Mouse (Mus musculus) spleen, adult 18-20 months (tissue): ENCODE measurements around the gene Hsh2d.
A peak's percentile ranks its signal among the peaks of the same experiment; 100 is the strongest.

Experiments used
- DNase-seq, 2 experiments: peaks; one replicate each; pipeline ENCODE4 v3.0.0; 2022; ENCODE audit warnings: mixed read lengths in 2 of 2

Gene Hsh2d

DNA sequence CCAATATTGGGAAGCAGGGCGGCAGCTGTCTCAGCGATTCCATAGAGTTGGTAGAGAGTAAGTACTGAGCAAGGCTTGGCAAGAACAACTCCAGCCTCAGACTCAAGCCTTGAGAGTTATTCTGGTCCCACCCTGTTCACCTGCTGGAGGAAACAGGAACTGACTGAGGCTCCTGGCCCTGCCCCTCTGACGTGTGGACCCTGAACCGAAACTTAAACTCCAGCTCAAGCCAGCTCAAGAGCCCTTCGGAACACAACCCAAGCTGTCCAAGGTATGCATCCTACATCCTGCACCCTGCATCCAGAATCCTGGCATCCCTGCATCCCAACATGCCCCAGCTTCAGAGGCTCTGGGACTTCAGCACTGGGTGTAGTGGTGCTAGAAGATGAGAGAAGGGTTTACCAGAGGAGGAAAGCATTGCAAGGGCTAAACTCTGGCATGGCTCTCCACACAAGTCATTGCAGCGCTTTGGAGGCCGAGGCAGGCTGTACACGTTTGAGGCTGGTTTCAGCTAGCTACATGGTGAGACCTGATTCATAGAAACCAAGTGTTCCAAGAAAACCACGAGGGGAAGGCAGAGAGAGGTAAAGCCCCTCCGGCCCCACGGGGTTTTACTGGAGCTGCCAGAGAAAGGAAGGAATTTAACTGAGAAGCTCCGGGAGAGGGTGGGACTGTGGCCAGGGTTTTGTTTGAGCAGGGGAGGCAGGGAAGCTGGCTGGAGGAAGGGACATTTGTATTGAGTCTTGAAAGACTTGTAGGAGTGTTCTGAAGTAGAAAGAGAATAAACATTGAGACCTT lies at the start of gene Hsh2d:
Gene Hsh2d (plus strand): TSS at position 222 of the 798 bp plus-strand sequence.
- DNase-seq, result peak; percentile 70 to 78

DNA sequence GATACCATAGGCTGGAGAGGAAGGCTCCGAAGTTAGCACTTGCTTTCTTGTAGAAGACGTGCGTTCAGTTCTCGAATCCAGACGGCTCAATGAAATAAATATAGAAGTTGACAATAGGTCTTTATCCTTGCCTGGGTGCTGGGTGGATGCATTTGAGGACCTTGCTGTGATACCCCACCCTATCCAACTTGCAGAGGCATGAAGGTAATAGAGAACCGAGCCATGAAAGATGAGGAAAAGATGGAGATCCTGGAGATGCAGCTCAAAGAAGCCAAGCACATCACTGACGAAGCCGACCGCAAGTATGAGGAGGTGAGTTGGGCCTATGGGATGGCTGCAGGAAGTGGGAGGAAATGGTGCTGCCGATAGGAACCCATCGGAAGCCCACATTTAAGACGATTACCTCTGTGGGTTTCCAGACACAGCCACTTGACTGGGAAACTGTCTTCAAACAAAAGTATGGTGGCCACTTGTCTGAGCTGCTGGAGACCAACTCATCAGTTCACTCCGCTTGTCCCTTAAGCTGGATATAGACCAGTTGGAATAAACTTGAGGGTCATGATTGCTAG lies 46.1 kb upstream of the Hsh2d start:
- DNase-seq, result no peak

GRCm38 (mm10) chr8:72144345-72144975 lies 45.0 kb upstream of the Hsh2d start:
- no peak for DNase-seq

DNA sequence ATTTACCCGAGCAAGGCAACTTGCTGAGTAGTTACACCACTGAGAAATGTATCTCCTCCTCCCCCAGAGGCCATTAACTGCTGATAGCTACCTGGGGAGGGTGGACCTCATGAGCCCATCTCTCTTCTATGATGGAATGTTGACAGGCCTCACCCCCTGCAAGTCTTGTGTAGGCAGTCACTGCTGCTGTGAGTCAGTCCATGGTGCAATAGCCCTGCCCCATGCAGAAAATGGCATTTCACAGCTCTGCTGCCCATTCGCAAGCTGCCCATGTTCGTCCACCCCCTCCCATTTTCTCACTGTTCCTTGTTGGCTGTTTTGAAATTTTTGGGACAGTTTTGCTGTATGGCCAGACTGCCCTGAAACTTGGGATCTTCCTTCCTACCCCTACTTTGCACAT lies 43.9 kb upstream of the Hsh2d start:
- no peak for DNase-seq

DNA sequence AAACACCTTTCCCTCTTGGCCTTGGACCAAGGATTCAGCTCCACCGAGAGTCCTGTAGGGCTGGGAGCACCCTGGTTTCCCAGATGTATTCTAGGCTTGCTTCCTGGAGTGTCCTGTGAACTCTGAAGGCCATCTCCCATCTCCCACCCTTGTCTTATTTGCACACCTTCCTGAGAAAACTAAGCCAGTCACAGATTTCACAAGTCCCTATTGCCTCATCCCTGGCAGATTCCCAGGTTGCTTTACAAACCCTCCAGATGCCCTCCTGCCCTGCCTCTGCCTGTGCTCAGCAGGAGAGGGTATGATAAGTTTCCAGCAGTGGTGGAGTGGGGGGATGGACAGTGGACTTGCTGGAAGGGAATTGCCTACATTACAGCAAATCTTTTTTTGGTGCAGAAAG lies 43.4 kb upstream of the Hsh2d start:
- DNase-seq, result no peak

GRCm38 (mm10) chr8:72146556-72146955 lies 42.9 kb upstream of the Hsh2d start:
- DNase-seq, result no peak

DNA sequence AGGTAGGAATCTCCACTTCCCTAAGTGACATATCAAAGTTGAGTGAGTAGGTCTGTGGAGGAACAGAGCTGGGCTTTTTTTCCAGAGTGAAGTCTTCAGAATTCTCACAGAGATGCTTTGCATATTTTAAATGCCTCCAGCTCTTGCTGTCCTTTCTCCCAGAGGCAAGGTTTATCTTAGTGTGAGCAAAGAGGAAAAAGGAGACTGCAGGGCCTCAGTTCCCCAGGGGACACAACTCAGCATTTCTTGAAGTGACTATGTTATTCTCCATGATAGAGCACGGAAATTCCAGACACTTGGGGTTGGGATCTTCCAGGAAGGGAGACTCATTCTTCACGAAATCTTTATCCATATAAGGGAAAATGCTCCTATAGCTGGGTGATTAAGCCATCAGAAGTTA lies 42.2 kb upstream of the Hsh2d start:
- DNase-seq, result no peak

DNA sequence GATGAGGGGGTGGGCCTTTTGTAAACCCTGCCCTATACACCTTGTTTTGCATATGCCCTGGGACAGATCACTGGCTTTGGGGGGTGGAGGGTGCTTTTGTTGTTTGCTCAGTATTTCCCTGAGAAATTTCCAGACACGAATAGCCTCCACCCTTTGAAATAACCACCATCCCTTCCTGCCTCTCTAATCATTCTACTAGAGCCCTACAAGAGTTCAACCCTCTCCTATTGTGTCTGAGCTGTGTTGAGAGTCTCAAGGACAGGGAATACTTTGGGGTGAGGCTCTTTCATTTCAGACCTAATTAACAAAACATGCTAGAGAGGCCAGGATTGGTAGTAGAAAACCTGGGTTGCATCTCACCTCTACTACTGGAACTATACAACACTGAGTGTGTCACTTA lies 40.4 kb upstream of the Hsh2d start:
- no peak for DNase-seq

- DNase-seq, result no peak
Observed at GRCm38 (mm10) chr8:72151418-72152078, 37.9 kb upstream of the Hsh2d start.

- DNase-seq, result no peak
Observed at GRCm38 (mm10) chr8:72153382-72153781, 36.1 kb upstream of the Hsh2d start.

DNA sequence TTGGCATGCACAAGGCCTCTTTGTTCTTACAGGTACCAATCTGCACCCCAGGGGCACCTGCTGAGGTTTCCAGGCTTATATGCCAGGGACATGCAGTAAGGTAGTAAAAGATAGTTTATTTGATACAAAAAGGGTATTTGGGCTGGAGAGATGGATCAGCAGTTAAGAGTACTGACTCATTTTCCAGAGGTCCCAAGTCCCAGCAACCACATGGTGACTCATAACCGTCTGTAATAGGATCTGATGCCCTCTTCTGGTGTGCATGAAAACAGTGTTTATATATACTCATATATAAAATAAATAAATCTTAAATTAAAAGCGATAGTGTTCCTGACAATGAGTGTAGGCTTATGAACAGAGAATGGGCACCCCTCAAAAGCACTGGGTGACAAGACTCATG lies 31.3 kb upstream of the Hsh2d start:
- no peak for DNase-seq

DNA sequence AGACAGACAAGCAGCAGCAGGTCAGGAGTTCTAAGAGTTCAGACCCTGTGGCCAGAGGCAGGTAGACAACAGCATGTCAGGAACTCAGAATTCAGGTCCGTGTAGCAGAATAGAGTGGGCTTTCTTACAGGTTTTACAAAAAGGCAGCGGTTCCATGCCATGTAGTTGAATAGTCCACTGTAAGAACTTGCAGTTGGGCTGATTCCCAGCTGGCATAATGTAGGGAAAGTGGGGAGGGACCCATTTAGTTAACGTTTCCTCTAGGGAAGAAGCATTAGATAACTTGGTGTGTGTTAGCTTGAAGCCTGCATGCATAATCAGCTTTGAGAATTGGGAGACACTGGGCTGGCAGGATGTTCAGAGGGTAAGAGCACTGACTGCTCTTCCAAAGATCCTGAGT lies 30.7 kb upstream of the Hsh2d start:
- no peak for DNase-seq

DNA sequence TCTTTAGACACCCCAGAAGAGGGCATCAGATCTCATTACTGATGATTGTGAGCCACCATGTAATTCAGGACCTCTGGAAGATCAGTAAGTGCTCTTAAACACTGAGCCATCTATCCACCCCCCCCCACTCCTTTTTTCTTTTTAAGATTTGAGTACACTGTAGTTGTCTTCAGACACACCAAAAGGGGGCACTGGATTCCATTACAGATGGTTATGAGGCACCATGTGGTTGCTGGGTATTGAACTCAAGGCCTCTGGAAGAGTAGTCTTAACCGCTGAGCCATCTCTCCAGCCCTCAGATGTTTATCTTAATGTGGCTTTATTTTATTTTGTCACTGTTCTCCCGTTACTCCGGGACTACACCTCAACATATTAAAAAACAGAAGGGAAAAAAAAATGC lies 29.4 kb upstream of the Hsh2d start:
- DNase-seq, result no peak

- DNase-seq, result peak; percentile 99 to 100
Observed at GRCm38 (mm10) chr8:72160707-72161697, 28.4 kb upstream of the Hsh2d start, which contains the start of gene Rab8a. Rab8a (plus strand) TSS chr8:72161200.

DNA sequence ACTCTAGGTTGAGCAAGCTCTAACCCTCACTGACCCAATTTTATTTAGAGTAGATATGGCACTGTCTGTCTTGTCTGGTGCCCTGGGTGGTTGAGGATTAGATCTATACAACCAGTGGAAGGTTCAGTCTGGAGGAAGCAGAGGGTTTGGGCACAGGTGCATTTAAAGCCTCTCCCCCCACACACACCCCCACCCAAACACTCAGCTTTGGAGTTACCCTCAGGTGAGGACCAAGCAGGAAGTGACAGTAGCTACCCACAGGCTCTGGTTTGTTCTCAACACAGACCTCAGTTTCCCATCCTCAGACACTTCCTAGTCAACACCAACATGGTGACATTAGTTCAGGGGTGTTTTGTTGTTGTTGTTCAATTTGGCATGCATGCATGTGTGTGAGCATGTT lies 26.6 kb upstream of the Hsh2d start:
- DNase-seq, result no peak

DNA sequence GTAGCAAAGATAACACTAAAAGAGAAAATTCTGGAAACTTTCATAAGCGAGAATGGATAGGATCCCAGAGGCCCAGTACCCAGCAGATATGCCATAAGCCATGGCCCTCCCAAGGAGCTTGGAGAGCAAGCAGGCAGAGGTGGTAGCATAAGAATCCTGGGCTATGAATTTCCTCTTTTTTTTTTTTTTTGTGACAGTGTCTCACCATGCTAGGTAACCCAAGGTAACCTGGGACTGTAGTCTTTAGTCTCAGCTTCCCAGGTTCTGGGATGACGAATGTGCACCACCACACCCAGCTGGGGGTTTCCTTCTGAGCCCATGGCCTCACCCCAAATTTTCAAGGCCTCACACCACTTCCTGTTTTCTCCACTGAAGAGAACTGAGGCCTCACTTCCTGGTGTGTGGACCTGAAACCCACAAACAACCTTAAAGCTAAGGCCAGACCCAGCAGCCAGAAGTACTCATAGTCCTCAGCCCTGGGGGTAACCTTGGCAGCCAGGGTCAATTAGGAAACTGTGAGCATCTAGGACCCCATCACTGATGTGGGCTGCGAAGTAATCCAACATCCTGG lies 20.3 kb upstream of the Hsh2d start:
- DNase-seq, result peak; percentile 52 to 72

GRCm38 (mm10) chr8:72169681-72170249 lies 19.7 kb upstream of the Hsh2d start:
- DNase-seq, result peak in 1 of 2 experiments; percentile 43

DNA sequence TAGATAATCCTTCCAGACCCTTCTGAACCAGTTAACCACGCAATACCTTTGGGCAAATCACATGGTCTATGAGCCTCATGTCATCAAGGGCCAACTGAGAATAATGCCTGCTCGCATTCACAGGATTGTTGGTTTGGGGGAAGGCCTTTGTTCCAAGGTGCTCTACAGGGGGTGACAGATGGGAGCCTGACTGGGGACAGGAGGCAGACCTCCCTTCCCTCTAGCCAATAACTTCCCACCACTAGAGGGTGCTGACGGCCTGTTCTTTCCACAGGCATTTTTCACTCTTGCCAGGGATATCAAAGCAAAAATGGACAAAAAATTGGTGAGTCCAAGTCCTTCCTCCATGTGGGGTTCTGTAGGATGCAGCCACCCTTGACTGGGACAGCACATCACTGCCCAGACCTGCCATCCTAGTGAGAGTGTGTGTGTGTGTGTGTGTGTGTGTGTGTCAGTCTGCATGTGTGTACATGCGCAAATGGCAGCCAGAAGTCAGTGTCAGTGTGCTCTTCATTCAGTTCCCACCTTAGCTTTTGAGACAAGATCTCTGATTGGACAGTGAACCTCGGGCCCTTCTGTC lies 12.0 kb upstream of the Hsh2d start:
- DNase-seq, result peak; percentile 55 to 81

DNA sequence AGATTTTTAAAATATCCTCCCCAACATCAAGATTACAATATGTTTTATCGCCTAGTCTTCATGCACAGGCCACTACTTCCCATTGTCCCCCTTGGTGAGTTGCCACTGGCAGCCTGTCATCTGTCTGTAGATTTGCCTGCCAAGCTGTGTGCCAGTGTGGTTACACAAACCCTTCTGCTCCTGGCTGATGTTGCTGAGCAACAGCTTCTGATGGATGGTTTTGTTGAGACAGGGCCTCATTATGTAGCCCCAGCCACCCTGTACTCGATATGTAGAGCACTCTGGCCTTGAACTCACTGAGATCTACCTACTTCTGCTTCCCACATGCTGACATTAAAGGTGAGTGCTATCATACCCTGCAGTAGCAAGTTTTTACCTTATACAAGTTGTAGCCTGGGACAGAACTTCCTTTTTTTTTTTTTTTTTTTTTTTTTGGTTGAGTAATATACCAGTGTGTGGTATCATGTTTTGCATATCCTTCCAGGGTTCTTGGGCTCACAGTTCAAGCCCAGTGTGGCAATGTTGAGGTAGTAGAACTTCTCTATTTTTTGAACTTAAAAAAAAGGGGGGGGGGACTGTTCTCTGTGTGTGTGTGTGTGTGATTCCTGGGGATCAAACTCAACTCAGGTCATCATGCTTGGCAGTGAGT lies 5.8 kb upstream of the Hsh2d start:
- peak; percentile 27 to 32 for DNase-seq

DNA sequence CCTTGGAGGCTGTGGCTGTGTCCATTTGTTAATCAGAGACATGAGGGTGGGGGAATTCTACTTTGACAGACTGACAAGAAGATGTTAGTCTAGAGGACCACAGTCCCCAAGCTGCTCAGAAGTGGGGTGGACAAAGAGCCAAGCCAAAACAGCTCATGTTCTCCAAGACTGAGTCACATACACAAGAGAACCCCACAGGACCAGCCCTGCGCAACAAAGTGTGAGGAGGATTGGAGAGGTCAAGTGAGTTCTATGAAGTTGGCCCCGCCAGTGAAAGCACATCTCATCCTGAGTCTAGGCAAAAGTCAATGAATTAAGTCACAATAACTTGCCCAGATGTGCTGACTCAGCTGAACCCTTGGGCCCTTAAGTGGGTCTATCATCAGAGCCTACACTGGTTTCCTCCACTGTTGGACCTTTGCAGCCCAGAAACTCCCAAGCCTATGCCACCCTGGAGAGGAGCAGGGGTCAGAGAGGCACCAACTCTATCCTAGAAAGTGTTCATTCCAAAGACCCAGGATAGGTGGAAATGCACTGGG lies 1.6 kb upstream of the Hsh2d start:
- DNase-seq, result no peak
